Mouse (Mus musculus): ENCODE results near the gene Ifi35.

DNA sequence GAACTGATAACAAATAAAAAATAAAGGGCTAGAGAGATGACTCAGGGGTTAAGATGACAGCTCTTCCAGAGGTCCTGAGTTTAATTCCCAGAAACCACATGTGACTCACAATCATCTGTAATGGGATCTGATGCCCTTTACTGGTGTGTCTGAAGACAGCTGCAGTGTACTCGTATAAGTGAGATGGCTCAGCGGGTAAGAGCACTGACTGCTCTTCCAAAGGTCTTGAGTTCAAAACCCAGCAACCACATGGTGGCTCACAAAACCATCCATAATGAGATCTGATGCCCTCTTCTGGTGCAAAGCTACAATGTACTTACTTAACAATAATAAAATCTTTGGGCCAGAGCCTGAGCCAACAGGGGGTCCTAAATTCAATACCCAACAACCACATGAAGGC lies 32.9 kb upstream of the Ifi35 start:
- TF ChIP-seq CTCF (IDR thresholded peaks at IDR 0.05; ENCODE audit: low read depth) (0 out of 2 replicates have a peak, but pooled peaks have one; percentile 8), EP300 (IDR thresholded peaks at IDR 0.05; ENCODE audit: low read depth) (no peak)

All from liver, embryonic 14.5 days (tissue).